Mouse (Mus musculus) neural tube, embryonic 11.5 days (tissue): ENCODE data around the gene Cnr2. TPM values are rescaled to one million over a fixed set of nuclear protein-coding genes. Genes with fewer than 3 reads are reported as not detected.

Experiments
- ATAC-seq: fragments of 200-750 bp; cut with Nextera tagmentation; 2 replicates; pipeline ENCODE4 v1.8.0; 2017; ENCODE audit warnings: moderate number of reproducible peaks, mild to moderate bottlenecking, moderate TSS enrichment, moderate library complexity; ENCODE audit not compliant: insufficient read depth, low FRiP score, low TSS enrichment
- DNase-seq: peaks from one replicate; pipeline ENCODE4 v3.0.0-alpha.2; 2015; ENCODE audit warnings: low spot score
- H3K27ac ChIP-seq: fragments of 300-500 bp; sonication (generic); 2 replicates; pipeline ENCODE4 v1.5.1; 2014; ENCODE audit warnings: low read depth, mild to moderate bottlenecking, low read length
- H3K27me3 ChIP-seq: fragments of 300-500 bp; sonication (generic); 2 replicates; pipeline ENCODE4 v1.6.1; 2014; ENCODE audit warnings: mild to moderate bottlenecking, low read length, mixed read lengths; ENCODE audit not compliant: control insufficient read depth, insufficient read depth
- H3K36me3 ChIP-seq: fragments of 300-500 bp; sonication (generic); 2 replicates; pipeline ENCODE4 v1.6.1; 2014; ENCODE audit warnings: mild to moderate bottlenecking, low read length, moderate library complexity, mixed read lengths; ENCODE audit not compliant: control insufficient read depth, insufficient read depth
- H3K4me1 ChIP-seq: fragments of 300-500 bp; sonication (generic); 2 replicates; pipeline ENCODE4 v1.6.1; 2014; ENCODE audit warnings: low read length, mixed read lengths; ENCODE audit not compliant: control insufficient read depth, insufficient read depth
- H3K4me2 ChIP-seq: fragments of 300-500 bp; sonication (generic); 2 replicates; pipeline ENCODE4 v1.6.1; 2014; ENCODE audit warnings: low read depth, mild to moderate bottlenecking, moderate library complexity
- H3K4me3 ChIP-seq: fragments of 300-500 bp; sonication (generic); 2 replicates; pipeline ENCODE4 v1.5.1; 2014; ENCODE audit warnings: low read depth, low read length
- H3K9ac ChIP-seq: fragments of 300-500 bp; sonication (generic); 2 replicates; pipeline ENCODE4 v1.6.1; 2014; ENCODE audit warnings: mild to moderate bottlenecking, low read length
- H3K9me3 ChIP-seq: fragments of 300-500 bp; sonication (generic); 2 replicates; pipeline ENCODE4 v1.6.1; 2016; ENCODE audit warnings: low read length; ENCODE audit not compliant: control insufficient read depth
- WGBS: fragments of 180-500 bp; shearing (Covaris S2); extraction: QIAGEN DNeasy Blood & Tissue Kit; methylation state at CpG from one replicate; pipeline ENCODE4 v1.1.7; 2014; 5-methylcytosine and 5-hydroxymethylcytosine counted together
- polyA plus RNA-seq: library from polyadenylated mRNA; unstranded; fragments of >200 nt; fragmentation: Nextera tagmentation; extraction: Ambion mirVana; gene quantifications from 2 replicates; pipeline ENCODE4 v1.2.1, GENCODE M21; 2014

Gene Cnr2
- polyA plus RNA-seq, 1 experiment from 2014 or later: 1.0 TPM

DNA sequence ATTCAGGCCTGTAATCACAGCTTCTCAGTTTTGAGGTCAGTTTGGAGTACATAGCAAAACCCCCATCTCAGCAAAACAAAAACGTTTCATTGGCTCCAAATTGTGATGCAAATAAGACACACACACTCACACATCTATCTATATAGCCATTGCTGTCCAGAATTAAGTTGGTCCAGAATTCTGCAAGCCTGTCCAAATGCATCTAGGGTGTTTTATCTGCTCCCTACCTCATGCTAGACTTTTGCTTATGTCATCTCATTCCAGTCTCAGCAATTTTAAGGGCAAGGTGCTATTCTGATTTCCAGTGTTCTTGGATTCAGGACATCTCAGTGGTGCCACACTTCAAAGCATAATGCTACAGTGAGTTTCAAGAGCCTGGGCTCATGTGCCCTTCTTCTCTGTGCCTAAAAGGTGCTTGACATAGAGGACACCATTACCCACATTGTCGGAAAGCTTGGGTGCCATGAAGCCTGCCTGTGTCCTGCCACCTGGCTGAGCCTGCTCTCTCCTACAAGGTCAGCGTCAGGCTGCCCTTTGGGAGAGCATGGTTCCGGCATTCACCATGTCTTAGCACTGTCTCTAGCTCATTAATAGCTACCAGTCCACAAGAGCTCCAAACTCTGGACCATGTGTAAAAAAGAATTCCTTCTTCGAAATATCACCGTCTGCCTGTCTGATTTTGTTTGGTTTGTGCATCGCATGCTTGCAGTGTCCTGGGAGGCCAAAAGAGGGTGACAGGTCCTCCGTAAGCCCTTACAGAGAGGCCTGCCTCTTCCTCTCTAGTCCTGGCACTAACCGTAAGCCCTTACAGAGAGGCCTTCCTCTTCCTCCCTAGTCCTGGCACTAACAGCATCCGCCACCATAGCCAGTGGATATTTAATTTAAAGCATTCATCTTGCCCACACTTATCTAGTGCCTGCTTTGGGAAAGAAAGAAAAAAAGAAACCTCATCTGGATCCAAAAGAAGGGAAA, 20.3 kb upstream of the Cnr2 start:
- DNase-seq (no peak), ATAC-seq (no peak)
- Histone ChIP-seq H3K27ac (peak overlapping the region; percentile 99), H3K36me3 (peaks cover 2% of the 10 kb centered on the region; the same call in 1 of the 2 replicates), H3K4me2 (peak overlapping the region; percentile 88; the same call in 1 of the 2 replicates), H3K9ac (peak overlapping the region; percentile 69), H3K9me3 (no peaks in the 10 kb centered on the region), H3K4me3 (no peak overlapping the region), H3K4me1 (peaks cover 41% of the 10 kb centered on the region), H3K27me3 (no peaks in the 10 kb centered on the region)
- 84% methylated on average over 10 of the region's 10 CpGs for WGBS

DNA sequence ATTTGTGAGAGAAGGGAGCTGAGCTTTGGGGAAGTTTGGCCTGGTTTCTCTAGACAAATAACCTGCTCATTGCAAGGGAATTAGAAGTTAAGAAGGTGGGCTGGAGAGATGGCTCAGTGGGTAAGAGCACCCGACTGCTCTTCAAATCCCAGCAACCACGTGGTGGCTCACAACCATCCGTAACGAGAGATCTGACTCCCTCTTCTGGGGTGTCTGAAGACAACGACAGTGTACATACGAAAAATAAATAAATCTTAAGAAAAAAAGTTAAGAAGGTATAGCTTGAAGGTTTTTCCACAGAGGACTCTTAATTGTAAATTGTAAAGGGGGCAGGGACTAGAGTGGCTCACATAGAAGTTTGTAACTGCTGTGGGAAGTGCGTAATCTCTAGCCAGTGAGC, 19.6 kb upstream of the Cnr2 start:
- no peaks in the 10 kb centered on the region for H3K27me3 ChIP-seq
- ATAC-seq: no peak
- no peak overlapping the region for H3K4me3 ChIP-seq
- 35% methylated on average over 7 of the region's 7 CpGs for WGBS
- no peaks in the 10 kb centered on the region for H3K9me3 ChIP-seq
- no peak overlapping the region for H3K4me2 ChIP-seq
- no peak for DNase-seq
- H3K27ac ChIP-seq: no peak overlapping the region
- peaks cover 39% of the 10 kb centered on the region for H3K4me1 ChIP-seq
- H3K36me3 ChIP-seq: peaks cover 2% of the 10 kb centered on the region; the same call in 1 of the 2 replicates
- no peak overlapping the region for H3K9ac ChIP-seq

- Histone ChIP-seq H3K36me3 (peaks cover 2% of the 10 kb centered on the region; the same call in 1 of the 2 replicates), H3K9ac (peak overlapping the region; percentile 33; the same call in 1 of the 2 replicates), H3K27ac (0 out of 2 replicates have a peak overlapping the region, but pooled peaks have one; percentile 8), H3K27me3 (no peaks in the 10 kb centered on the region), H3K4me1 (peaks cover 34% of the 10 kb centered on the region), H3K4me2 (peak overlapping the region; percentile 42), H3K9me3 (no peaks in the 10 kb centered on the region), H3K4me3 (no peak overlapping the region)
- no peak for ATAC-seq
- 6% methylated on average over 9 of the region's 9 CpGs for WGBS
- DNase-seq: peak; percentile 42
These were observed 19.1 kb upstream of the Cnr2 start for GRCm38 (mm10) chr4:135875991-135876582.

DNA sequence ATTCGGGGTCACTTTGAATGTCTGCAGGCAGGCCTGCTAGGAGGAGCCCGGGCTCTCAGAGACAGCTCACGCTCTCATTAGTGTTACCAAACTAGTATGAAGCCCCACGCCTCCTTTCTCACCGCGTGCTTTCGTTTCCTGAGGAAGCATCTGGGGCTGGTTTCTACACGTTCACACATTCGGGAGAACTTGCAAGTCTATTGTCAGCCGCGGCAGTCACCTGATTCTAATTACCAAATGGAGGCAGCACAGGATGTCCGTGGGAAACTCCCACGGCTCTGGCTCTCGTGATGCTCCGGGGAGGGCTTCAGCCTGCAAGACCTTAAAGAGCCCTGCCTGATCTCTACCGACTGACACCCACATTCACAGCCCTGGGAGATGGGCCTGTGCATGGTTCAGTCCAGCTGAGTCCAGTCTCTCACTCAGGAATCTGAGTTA, 18.6 kb upstream of the Cnr2 start:
- no peaks in the 10 kb centered on the region for H3K9me3 ChIP-seq
- no peaks in the 10 kb centered on the region for H3K36me3 ChIP-seq
- 4% methylated on average over 16 of the region's 16 CpGs for WGBS
- no peak overlapping the region for H3K4me3 ChIP-seq
- peak; percentile 55 for DNase-seq
- H3K27ac ChIP-seq: no peak overlapping the region
- ATAC-seq: no peak
- H3K4me2 ChIP-seq: peak overlapping the region; percentile 42
- H3K4me1 ChIP-seq: peaks cover 31% of the 10 kb centered on the region
- peak overlapping the region; percentile 33 for H3K9ac ChIP-seq
- no peaks in the 10 kb centered on the region for H3K27me3 ChIP-seq

DNA sequence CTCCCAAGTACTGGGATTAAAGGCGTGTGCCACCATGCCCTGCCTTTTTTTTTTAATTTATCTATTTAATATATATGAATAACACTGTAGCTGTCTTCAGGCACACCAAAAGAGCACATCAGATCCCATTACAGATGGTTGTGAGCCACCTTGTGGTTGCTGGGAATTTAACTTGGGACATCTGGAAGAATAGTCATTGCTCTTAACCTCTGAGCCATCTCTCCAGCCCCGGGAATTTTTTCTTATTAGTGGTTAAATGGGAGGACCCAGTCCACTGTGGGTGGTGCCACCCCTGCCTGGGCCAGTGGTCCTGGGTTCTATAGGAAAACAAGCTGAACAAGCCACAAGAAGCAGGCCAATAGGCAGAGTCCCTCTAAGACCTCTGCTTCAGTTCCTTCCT, 17.5 kb upstream of the Cnr2 start:
- Histone ChIP-seq H3K4me3 (no peak overlapping the region), H3K4me1 (peaks cover 24% of the 10 kb centered on the region), H3K27ac (no peak overlapping the region), H3K4me2 (no peak overlapping the region), H3K9me3 (no peaks in the 10 kb centered on the region), H3K9ac (no peak overlapping the region), H3K36me3 (no peaks in the 10 kb centered on the region), H3K27me3 (no peaks in the 10 kb centered on the region)
- DNase-seq (no peak), ATAC-seq (no peak)
- WGBS: 54% methylated on average over 2 of the region's 2 CpGs

GRCm38 (mm10) chr4:135879021-135879420, 16.2 kb upstream of the Cnr2 start:
- Histone ChIP-seq H3K4me1 (peaks cover 24% of the 10 kb centered on the region), H3K27me3 (no peaks in the 10 kb centered on the region), H3K9ac (no peak overlapping the region), H3K36me3 (no peaks in the 10 kb centered on the region), H3K4me3 (no peak overlapping the region), H3K4me2 (no peak overlapping the region), H3K9me3 (no peaks in the 10 kb centered on the region), H3K27ac (no peak overlapping the region)
- ATAC-seq: no peak
- 78% methylated on average over 6 of the region's 6 CpGs for WGBS
- DNase-seq: no peak

DNA sequence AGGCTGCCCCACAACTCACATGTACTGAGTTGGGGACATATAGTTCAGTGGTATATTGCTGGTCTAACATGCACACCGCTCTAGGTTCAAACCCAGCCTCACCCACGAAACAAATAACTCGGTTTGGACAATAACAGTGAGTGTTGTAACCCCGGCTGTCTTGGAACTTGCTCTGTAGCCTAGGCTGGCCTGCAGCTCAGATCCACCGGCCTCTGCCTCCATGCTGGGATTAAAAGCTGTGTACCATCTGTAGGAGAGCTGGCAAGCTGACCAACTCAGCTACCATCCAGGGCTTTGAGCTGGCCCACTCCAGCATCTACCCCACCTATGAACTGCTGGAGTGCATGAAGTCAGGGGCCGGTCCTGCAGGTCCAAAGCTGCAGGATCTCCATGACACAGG, 15.2 kb upstream of the Cnr2 start:
- no peak overlapping the region for H3K4me3 ChIP-seq
- ATAC-seq: no peak
- H3K27ac ChIP-seq: no peak overlapping the region
- DNase-seq: no peak
- whole genome bisulfite sequencing: 94% methylated on average over 6 of the region's 6 CpGs
- H3K9me3 ChIP-seq: no peaks in the 10 kb centered on the region
- H3K27me3 ChIP-seq: no peaks in the 10 kb centered on the region
- H3K4me1 ChIP-seq: peaks cover 14% of the 10 kb centered on the region
- H3K9ac ChIP-seq: no peak overlapping the region
- H3K36me3 ChIP-seq: no peaks in the 10 kb centered on the region
- H3K4me2 ChIP-seq: no peak overlapping the region

GRCm38 (mm10) chr4:135880576-135880975, 14.6 kb upstream of the Cnr2 start:
- ATAC-seq (no peak), DNase-seq (no peak)
- no peaks in the 10 kb centered on the region for H3K36me3 ChIP-seq
- H3K9me3 ChIP-seq: no peaks in the 10 kb centered on the region
- H3K27me3 ChIP-seq: no peaks in the 10 kb centered on the region
- 90% methylated on average over 10 of the region's 10 CpGs for WGBS
- no peak overlapping the region for H3K27ac ChIP-seq
- peaks cover 14% of the 10 kb centered on the region for H3K4me1 ChIP-seq
- no peak overlapping the region for H3K4me3 ChIP-seq
- no peak overlapping the region for H3K9ac ChIP-seq
- no peak overlapping the region for H3K4me2 ChIP-seq
